Mouse (Mus musculus): ENCODE measurements at regions not wholly inside any gene's neighbourhood (a gene's known extent, or its start where the extent isn't known, plus 50 kb on each side); places are given as distances from the start of the nearest gene placed in this dataset.

- no peak for DNase-seq (ENCODE audit: low spot score)
Measured at GRCm38 (mm10) chr5:73729646-73730045, 78.5 kb downstream of the Spata18 start.

GRCm38 (mm10) chr5:73731423-73731822 is 80.2 kb downstream of the Spata18 start:
- no peak for DNase-seq (ENCODE audit: low spot score)

- DNase-seq (ENCODE audit: low spot score): no peak
Measured at GRCm38 (mm10) chr5:73731991-73732565, 80.9 kb downstream of the Spata18 start.

- DNase-seq (ENCODE audit: low spot score): no peak
Measured at GRCm38 (mm10) chr5:73740766-73741165, 89.6 kb downstream of the Spata18 start.

- DNase-seq (ENCODE audit: low spot score): no peak
Measured at GRCm38 (mm10) chr5:73741441-73741840, 90.3 kb downstream of the Spata18 start.

GRCm38 (mm10) chr5:73743953-73744352 is 92.8 kb downstream of the Spata18 start:
- DNase-seq (ENCODE audit: low spot score): no peak

- no peak for DNase-seq (ENCODE audit: low spot score)
Measured at GRCm38 (mm10) chr5:73749791-73750190, 98.6 kb downstream of the Spata18 start.

GRCm38 (mm10) chr5:73752225-73752644 is 101.1 kb downstream of the Spata18 start:
- DNase-seq (ENCODE audit: low spot score): no peak

- no peak for DNase-seq (ENCODE audit: low spot score)
Measured at GRCm38 (mm10) chr5:73753827-73754226, 102.6 kb downstream of the Spata18 start.

GRCm38 (mm10) chr5:73758534-73758933 is 107.4 kb downstream of the Spata18 start:
- no peak for DNase-seq (ENCODE audit: low spot score)

GRCm38 (mm10) chr5:73761236-73761635 is 110.1 kb downstream of the Spata18 start:
- no peak for DNase-seq (ENCODE audit: low spot score)

- DNase-seq (ENCODE audit: low spot score): peak; percentile 53
Measured at GRCm38 (mm10) chr5:73761709-73762108, 110.5 kb downstream of the Spata18 start.

GRCm38 (mm10) chr5:73764226-73764625 is 113.0 kb downstream of the Spata18 start:
- no peak for DNase-seq (ENCODE audit: low spot score)

- no peak for DNase-seq (ENCODE audit: low spot score)
Measured at GRCm38 (mm10) chr5:73765466-73765865, 114.3 kb downstream of the Spata18 start.

- DNase-seq (ENCODE audit: low spot score): no peak
Measured at GRCm38 (mm10) chr5:73768253-73768652, 117.1 kb downstream of the Spata18 start.

- no peak for DNase-seq (ENCODE audit: low spot score)
Measured at GRCm38 (mm10) chr5:73775775-73776548, 124.8 kb downstream of the Spata18 start.

- DNase-seq (ENCODE audit: low spot score): peak; percentile 28
Measured at GRCm38 (mm10) chr5:73777282-73777921, 126.2 kb downstream of the Spata18 start.

- DNase-seq (ENCODE audit: low spot score): no peak
Measured at GRCm38 (mm10) chr5:73781190-73781940, 130.2 kb downstream of the Spata18 start.

GRCm38 (mm10) chr5:73782214-73783091 is 131.3 kb downstream of the Spata18 start:
- DNase-seq (ENCODE audit: low spot score): no peak

- DNase-seq (ENCODE audit: low spot score): no peak
Measured at GRCm38 (mm10) chr5:73787275-73787674, 136.1 kb downstream of the Spata18 start.

GRCm38 (mm10) chr5:73792216-73792615 is 141.0 kb downstream of the Spata18 start:
- no peak for DNase-seq (ENCODE audit: low spot score)
